Mouse (Mus musculus): ENCODE results near the gene Gcnt2. TPM values are rescaled to one million over a fixed set of nuclear protein-coding genes. Genes with fewer than 3 reads are reported as not detected.

Gene Gcnt2
- polyA plus RNA-seq (2015; fragmentation: Nextera tagmentation; extraction: Ambion mirVana): 7.1 and 7.3 TPM in 2 replicates

GRCm38 (mm10) chr13:40859652-40860399 lies at the start of gene Gcnt2:
Gene Gcnt2 (plus strand): TSS chr13:40859754.
- ATAC-seq (replicated peaks; ENCODE audit: low FRiP score, low read depth): peak; percentile 81
- Histone ChIP-seq H3K36me3 (ENCODE audit: insufficient read depth, low read length) (no peaks in the 10 kb centered on the region), H3K9me3 (replicated peaks; ENCODE audit: low read length) (no peaks in the 10 kb centered on the region), H3K4me2 (ENCODE audit: low read length) (peak within 1 kb of the TSS; percentile 56), H3K27ac (peak within 1 kb of the TSS; percentile 51), H3K27me3 (ENCODE audit: insufficient read depth, low read length) (no peaks in the 10 kb centered on the region), H3K4me3 (replicated peaks; ENCODE audit: low read depth, low read length) (peak within 1 kb of the TSS; percentile 30), H3K4me1 (replicated peaks; ENCODE audit: insufficient read depth, low read length) (0 out of 2 replicates have a peak, but pooled peaks cover 7% of the 10 kb centered on the region), H3K9ac (ENCODE audit: low read depth, low read length) (peak within 1 kb of the TSS; percentile 51)
- WGBS: 14% methylated on average over 22 of the region's 22 CpGs
- peak; percentile 84 for DNase-seq (ENCODE audit: low spot score)
- TF ChIP-seq CTCF (IDR thresholded peaks at IDR 0.05; ENCODE audit: low read depth): 0 out of 2 replicates have a peak, but pooled peaks have one; percentile 2

- Histone ChIP-seq H3K36me3 (ENCODE audit: insufficient read depth, low read length) (no peaks in the 10 kb centered on the region), H3K4me1 (replicated peaks; ENCODE audit: insufficient read depth, low read length) (no peaks in the 10 kb centered on the region), H3K9ac (ENCODE audit: low read depth, low read length) (no peak overlapping the region), H3K4me3 (replicated peaks; ENCODE audit: low read depth, low read length) (no peak overlapping the region), H3K27me3 (ENCODE audit: insufficient read depth, low read length) (no peaks in the 10 kb centered on the region), H3K4me2 (ENCODE audit: low read length) (no peak overlapping the region), H3K9me3 (replicated peaks; ENCODE audit: low read length) (no peaks in the 10 kb centered on the region), H3K27ac (no peak overlapping the region)
- no peak for DNase-seq (ENCODE audit: low spot score)
- TF ChIP-seq CTCF (IDR thresholded peaks at IDR 0.05; ENCODE audit: low read depth): peak; percentile 35; the same call in 1 of the 2 replicates
- no peak for ATAC-seq (replicated peaks; ENCODE audit: low FRiP score, low read depth)
- WGBS: 50% methylated on average over 1 of the region's 1 CpGs
Observed at GRCm38 (mm10) chr13:40820617-40821016, 38.9 kb upstream of the Gcnt2 start.

GRCm38 (mm10) chr13:40821911-40822310 lies 37.6 kb upstream of the Gcnt2 start:
- 71% methylated on average over 2 of the region's 2 CpGs for WGBS
- no peak for DNase-seq (ENCODE audit: low spot score)
- ATAC-seq (replicated peaks; ENCODE audit: low FRiP score, low read depth): no peak
- no peak overlapping the region for H3K4me2 ChIP-seq (ENCODE audit: low read length)
- H3K27ac ChIP-seq: no peak overlapping the region
- TF ChIP-seq CTCF (IDR thresholded peaks at IDR 0.05; ENCODE audit: low read depth): no peak
- H3K4me3 ChIP-seq (replicated peaks; ENCODE audit: low read depth, low read length): no peak overlapping the region
- no peaks in the 10 kb centered on the region for H3K9me3 ChIP-seq (replicated peaks; ENCODE audit: low read length)
- H3K9ac ChIP-seq (ENCODE audit: low read depth, low read length): no peak overlapping the region
- H3K4me1 ChIP-seq (replicated peaks; ENCODE audit: insufficient read depth, low read length): no peaks in the 10 kb centered on the region
- no peaks in the 10 kb centered on the region for H3K27me3 ChIP-seq (ENCODE audit: insufficient read depth, low read length)
- no peaks in the 10 kb centered on the region for H3K36me3 ChIP-seq (ENCODE audit: insufficient read depth, low read length)

- Histone ChIP-seq H3K4me3 (replicated peaks; ENCODE audit: low read depth, low read length) (no peak overlapping the region), H3K9me3 (replicated peaks; ENCODE audit: low read length) (no peaks in the 10 kb centered on the region), H3K27me3 (ENCODE audit: insufficient read depth, low read length) (no peaks in the 10 kb centered on the region), H3K9ac (ENCODE audit: low read depth, low read length) (no peak overlapping the region), H3K4me2 (ENCODE audit: low read length) (no peak overlapping the region), H3K4me1 (replicated peaks; ENCODE audit: insufficient read depth, low read length) (no peaks in the 10 kb centered on the region), H3K27ac (no peak overlapping the region), H3K36me3 (ENCODE audit: insufficient read depth, low read length) (no peaks in the 10 kb centered on the region)
- DNase-seq (ENCODE audit: low spot score): no peak
- ATAC-seq (replicated peaks; ENCODE audit: low FRiP score, low read depth): no peak
- TF ChIP-seq CTCF (IDR thresholded peaks at IDR 0.05; ENCODE audit: low read depth): no peak
- WGBS: 54% methylated on average over 10 of the region's 10 CpGs
Observed at GRCm38 (mm10) chr13:40841146-40841787, 18.3 kb upstream of the Gcnt2 start.

- H3K36me3 ChIP-seq (ENCODE audit: insufficient read depth, low read length): no peaks in the 10 kb centered on the region
- no peak overlapping the region for H3K27ac ChIP-seq
- no peak for ATAC-seq (replicated peaks; ENCODE audit: low FRiP score, low read depth)
- WGBS: 17% methylated on average over 1 of the region's 1 CpGs
- H3K4me1 ChIP-seq (replicated peaks; ENCODE audit: insufficient read depth, low read length): no peaks in the 10 kb centered on the region
- no peak overlapping the region for H3K4me2 ChIP-seq (ENCODE audit: low read length)
- no peak overlapping the region for H3K9ac ChIP-seq (ENCODE audit: low read depth, low read length)
- DNase-seq (ENCODE audit: low spot score): no peak
- no peak for TF ChIP-seq CTCF (IDR thresholded peaks at IDR 0.05; ENCODE audit: low read depth)
- no peak overlapping the region for H3K4me3 ChIP-seq (replicated peaks; ENCODE audit: low read depth, low read length)
- H3K27me3 ChIP-seq (ENCODE audit: insufficient read depth, low read length): no peaks in the 10 kb centered on the region
- H3K9me3 ChIP-seq (replicated peaks; ENCODE audit: low read length): no peaks in the 10 kb centered on the region
Observed at GRCm38 (mm10) chr13:40842141-40842540, 17.4 kb upstream of the Gcnt2 start.

GRCm38 (mm10) chr13:40843418-40844067 lies 16.0 kb upstream of the Gcnt2 start:
- Histone ChIP-seq H3K4me1 (replicated peaks; ENCODE audit: insufficient read depth, low read length) (no peaks in the 10 kb centered on the region), H3K27ac (no peak overlapping the region), H3K4me2 (ENCODE audit: low read length) (peak overlapping the region; percentile 19; the same call in 1 of the 2 replicates), H3K9ac (ENCODE audit: low read depth, low read length) (no peak overlapping the region), H3K4me3 (replicated peaks; ENCODE audit: low read depth, low read length) (no peak overlapping the region), H3K36me3 (ENCODE audit: insufficient read depth, low read length) (no peaks in the 10 kb centered on the region), H3K9me3 (replicated peaks; ENCODE audit: low read length) (no peaks in the 10 kb centered on the region), H3K27me3 (ENCODE audit: insufficient read depth, low read length) (no peaks in the 10 kb centered on the region)
- peak; percentile 97 for TF ChIP-seq CTCF (IDR thresholded peaks at IDR 0.05; ENCODE audit: low read depth)
- ATAC-seq (replicated peaks; ENCODE audit: low FRiP score, low read depth): peak; percentile 65; the same call in 1 of the 2 replicates
- DNase-seq (ENCODE audit: low spot score): peak; percentile 89
- 10% methylated on average over 5 of the region's 5 CpGs for WGBS
